Mouse (Mus musculus): ENCODE measurements around the gene Patz1.

Gene Patz1

GRCm38 (mm10) chr11:3329891-3330451 is 41.3 kb downstream of the Patz1 start, which contains the start of gene Pik3ip1:
Gene Pik3ip1, plus strand, starts transcription at chr11:3330401.
- in situ Hi-C loops (cut with MboI) = loop anchor here (5.0 kb wide), 1 partner anchor 38 kb away; no protein-coding TSS in a partner anchor

DNA sequence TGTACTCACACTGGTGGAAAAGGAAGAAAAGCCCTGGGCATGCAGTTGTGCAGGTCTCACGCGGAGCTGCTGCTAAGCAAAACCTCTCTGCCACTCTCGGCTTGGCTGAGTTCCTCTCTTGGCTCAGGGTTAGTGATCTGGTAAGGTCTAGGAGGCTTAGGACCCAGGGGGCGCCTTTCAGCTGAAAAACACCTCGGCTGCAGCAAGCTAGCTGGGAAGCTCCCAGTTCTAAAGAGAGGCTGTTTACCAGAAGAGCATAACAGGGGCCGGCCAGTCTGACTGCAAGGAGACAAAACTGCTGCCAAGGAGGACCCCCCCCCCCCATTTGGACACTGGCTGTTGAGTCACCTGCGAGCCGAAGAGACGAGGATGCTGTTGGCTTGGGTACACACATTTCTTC is 41.9 kb downstream of the Patz1 start:
- in situ Hi-C loops (cut with MboI) = loop anchor here (5.0 kb wide), 1 partner anchor 38 kb away; no protein-coding TSS in a partner anchor

GRCm38 (mm10) chr11:3330991-3331750 is 42.5 kb downstream of the Patz1 start:
- in situ Hi-C loops (cut with MboI) = loop anchor here (5.0 kb wide), 1 partner anchor 39 kb away; no protein-coding TSS in a partner anchor

GRCm38 (mm10) chr11:3331756-3332642 is 43.3 kb downstream of the Patz1 start:
- in situ Hi-C loops (cut with MboI) = loop anchor here (5.0 kb wide), 1 partner anchor 40 kb away; no protein-coding TSS in a partner anchor

GRCm38 (mm10) chr11:3333111-3333695 is 44.5 kb downstream of the Patz1 start:
- in situ Hi-C loops (cut with MboI) = loop anchor here (5.0 kb wide), 1 partner anchor 41 kb away; no protein-coding TSS in a partner anchor

DNA sequence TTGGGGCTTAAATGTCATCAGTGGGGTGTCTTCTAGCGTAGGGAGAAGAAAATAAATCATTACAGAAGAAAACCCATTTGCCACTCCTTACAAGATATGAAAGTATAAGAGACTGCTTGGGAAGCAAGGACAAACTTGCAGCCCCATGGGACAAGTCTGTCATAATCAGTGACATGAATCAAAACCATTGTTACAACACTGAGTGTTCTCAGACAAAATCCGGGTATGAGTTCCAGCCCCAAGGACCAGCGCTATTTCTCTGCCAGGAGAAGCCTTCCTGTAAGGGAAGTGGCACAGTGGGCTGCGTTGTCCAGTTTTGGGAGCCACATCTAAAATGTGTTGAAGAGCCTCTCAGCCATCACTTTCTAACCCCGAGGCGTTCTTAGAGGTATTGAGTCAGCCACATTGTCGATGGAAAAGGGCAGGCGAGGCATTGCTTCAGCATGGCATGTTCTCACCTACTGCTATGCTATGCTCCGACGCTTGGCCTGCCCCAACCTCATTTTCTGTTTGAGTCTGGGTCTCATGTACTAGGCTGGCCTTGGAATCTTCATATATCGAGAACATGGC is 45.6 kb downstream of the Patz1 start:
- in situ Hi-C loops (cut with MboI) = loop anchor here (5.0 kb wide), 1 partner anchor 42 kb away; no protein-coding TSS in a partner anchor

- in situ Hi-C loops (cut with MboI) = loop anchor here (5.0 kb wide), 1 partner anchor 43 kb away; no protein-coding TSS in a partner anchor
Observed at GRCm38 (mm10) chr11:3334711-3335316, 46.1 kb downstream of the Patz1 start.

GRCm38 (mm10) chr11:3335651-3336216 is 47.1 kb downstream of the Patz1 start:
- in situ Hi-C loops (cut with MboI) = no loop called here

GRCm38 (mm10) chr11:3336602-3337001 is 47.9 kb downstream of the Patz1 start:
- in situ Hi-C loops (cut with MboI) = no loop called here

DNA sequence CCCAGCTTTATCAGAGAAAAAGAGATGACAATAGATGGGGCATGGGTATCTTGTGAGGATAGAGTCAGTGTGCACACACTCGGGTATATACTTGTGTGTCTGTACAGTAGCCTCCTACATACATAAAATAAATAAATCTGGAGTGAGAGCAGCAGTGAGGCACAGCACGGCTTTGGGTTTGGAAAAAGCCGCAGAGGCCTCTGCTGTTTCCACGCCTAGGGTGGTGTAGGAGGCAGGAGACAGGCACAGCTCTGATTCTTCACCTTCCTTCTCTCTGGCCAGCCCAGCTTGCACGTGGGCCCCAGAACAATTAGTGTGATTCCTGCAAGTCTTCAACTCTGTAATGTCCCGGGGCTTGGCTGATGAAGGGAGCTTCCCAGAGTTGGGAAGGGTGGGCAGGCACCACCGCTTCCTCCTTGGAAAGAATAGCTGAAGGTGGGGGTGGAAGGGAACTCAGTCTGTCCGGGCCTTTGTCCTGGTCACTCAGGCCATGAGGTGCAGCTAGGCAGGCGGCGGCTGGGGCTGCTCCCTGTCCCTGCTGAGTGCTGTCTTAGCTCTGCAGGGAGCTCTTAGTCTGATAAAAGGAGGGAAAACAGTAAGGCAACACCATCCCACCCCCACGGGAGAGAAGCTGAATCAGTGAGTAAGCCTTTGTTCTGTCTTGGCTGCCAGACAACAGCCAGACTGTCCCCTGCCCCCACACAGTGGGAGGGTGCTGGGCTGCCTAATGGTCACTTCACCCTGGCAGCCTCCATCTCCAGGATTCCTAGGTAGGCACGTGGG is 48.7 kb downstream of the Patz1 start:
- in situ Hi-C loops (cut with MboI) = no loop called here

DNA sequence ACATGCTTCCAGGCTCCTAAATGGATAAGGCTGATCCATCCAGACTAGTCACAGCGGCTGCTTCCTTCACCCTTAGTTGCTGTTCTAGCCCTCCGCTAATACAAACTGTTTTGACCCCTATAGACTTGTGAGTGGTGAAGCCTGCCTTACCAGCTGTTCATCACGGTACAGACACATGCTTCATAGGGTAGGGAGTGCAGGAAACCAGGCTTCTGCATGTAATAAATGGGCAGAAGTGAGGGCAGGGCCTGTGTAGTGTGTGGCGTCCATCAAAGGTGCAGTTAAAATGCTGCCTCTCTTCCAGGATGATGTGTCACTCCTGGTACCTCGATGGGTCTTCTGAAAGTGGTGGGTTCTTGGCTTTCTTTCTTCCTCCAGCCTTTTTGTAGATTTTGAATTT is 49.3 kb downstream of the Patz1 start:
- in situ Hi-C loops (cut with MboI) = no loop called here

DNA sequence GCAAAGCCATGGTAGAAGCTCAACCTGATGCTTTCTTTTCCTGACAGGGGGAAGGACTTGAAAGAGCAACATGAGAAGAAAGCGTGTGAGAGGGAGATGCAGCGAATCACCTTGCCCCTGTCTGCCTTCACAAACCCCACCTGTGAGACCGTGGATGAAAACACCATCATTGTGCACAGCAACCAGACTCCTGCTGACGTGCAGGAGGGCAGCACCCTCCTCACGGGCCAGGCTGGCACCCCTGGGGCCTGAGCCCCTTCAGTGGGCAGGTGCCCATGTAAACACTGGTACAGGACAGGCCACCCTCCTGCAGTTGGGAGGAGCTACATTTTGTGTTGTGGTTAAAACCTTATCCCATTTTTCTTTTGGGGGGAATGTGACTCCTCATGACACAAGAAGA is 52.8 kb downstream of the Patz1 start:
- in situ Hi-C loops (cut with MboI) = no loop called here

- in situ Hi-C loops (cut with MboI) = no loop called here
Observed at GRCm38 (mm10) chr11:3344916-3345315, 56.2 kb downstream of the Patz1 start.

GRCm38 (mm10) chr11:3346351-3346750 is 57.7 kb downstream of the Patz1 start:
- in situ Hi-C loops (cut with MboI) = no loop called here

- in situ Hi-C loops (cut with MboI) = no loop called here
Observed at GRCm38 (mm10) chr11:3347091-3347834, 58.6 kb downstream of the Patz1 start.

GRCm38 (mm10) chr11:3347835-3348195 is 59.1 kb downstream of the Patz1 start:
- in situ Hi-C loops (cut with MboI) = no loop called here

DNA sequence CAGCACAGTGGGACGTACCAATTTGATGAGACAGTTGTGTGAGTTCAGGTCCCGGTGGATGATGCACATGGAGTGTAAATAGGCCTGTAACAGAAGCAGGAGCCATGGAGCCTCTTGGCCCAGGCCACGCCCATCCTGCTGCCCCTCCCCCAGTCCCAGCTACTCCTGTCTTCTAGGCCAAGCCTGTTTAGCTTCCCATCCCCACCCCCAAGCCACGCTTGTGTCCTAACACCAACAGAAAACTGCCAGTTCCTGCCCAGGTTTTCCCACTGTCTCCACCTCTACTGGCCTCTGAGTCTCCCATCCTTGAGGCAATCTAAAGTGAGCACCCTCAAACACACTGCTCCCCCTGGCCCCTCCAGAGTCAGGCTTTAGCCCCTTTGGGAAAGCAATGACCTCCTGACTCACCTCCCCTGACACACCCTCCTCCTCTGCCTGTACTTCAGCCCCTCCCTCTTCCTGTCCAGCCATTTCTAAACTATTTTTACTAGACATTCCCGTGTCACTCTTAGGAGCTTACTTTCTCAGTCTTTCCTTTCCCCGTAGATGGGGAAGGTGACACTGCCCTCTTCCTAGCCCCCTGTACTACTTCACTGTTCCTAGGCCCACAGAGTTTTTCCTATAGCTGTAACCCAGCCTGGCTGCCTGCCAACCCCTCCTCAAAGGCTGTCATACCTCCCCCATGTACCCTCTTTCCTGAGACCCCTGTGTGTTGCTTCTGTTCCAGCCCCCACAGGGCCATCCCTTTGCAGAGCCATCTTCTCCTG is 60.1 kb downstream of the Patz1 start:
- in situ Hi-C loops (cut with MboI) = no loop called here

GRCm38 (mm10) chr11:3349343-3349695 is 60.6 kb downstream of the Patz1 start:
- in situ Hi-C loops (cut with MboI) = no loop called here

All from mature B cell (primary cell).